Mouse (Mus musculus): Measurements from ENCODE around the gene Wsb2.
"Not testable (repeated sequence)": the region's sequence is repeated elsewhere in the genome, so short reads cannot be mapped to it uniquely, and the experiment has no call there.

The Wsb2 gene

GRCm38 (mm10) chr5:117357478-117358247 lies 559 bp downstream of the Wsb2 start:
- DNase-seq: peak; percentile 68

GRCm38 (mm10) chr5:117358248-117358630 lies 1.1 kb downstream of the Wsb2 start:
- DNase-seq: no peak

DNA sequence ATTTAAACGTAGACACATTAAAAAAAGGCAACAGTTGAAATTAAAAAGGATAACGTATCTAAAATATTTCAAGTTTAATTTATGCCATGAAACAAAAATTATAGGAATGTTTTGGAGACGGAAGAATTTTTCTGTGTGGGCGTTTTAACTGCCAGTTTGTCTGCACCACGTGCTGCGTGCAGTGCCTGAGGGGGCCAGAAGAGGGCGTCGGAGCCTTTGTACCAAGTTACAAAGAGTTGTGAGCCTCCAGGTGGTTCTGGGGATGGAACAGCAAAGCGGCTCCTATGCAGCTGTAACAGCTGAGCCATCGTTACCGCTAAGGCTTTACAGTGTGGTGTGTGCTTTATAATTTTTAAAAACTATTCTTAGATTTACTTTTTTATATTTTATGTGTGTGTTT lies 1.6 kb downstream of the Wsb2 start:
- DNase-seq: peak; percentile 79

- peak; percentile 75 for DNase-seq
These were observed 2.6 kb downstream of the Wsb2 start for GRCm38 (mm10) chr5:117359497-117360227.

DNA sequence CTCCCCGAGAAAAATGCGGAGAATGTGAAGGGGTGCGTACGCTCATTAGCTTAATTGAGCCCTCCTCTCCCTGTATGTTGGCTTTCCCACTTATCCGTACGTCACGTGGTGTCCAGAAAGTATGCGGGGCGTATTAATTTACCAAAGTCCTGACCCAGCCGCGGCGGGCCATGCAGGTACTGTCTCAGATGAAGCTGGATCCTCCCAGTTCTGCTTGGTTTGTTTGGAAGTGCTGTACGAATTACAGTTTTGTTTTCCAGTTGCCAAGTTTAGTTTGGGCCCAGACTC lies 3.1 kb downstream of the Wsb2 start:
- DNase-seq: no peak

DNA sequence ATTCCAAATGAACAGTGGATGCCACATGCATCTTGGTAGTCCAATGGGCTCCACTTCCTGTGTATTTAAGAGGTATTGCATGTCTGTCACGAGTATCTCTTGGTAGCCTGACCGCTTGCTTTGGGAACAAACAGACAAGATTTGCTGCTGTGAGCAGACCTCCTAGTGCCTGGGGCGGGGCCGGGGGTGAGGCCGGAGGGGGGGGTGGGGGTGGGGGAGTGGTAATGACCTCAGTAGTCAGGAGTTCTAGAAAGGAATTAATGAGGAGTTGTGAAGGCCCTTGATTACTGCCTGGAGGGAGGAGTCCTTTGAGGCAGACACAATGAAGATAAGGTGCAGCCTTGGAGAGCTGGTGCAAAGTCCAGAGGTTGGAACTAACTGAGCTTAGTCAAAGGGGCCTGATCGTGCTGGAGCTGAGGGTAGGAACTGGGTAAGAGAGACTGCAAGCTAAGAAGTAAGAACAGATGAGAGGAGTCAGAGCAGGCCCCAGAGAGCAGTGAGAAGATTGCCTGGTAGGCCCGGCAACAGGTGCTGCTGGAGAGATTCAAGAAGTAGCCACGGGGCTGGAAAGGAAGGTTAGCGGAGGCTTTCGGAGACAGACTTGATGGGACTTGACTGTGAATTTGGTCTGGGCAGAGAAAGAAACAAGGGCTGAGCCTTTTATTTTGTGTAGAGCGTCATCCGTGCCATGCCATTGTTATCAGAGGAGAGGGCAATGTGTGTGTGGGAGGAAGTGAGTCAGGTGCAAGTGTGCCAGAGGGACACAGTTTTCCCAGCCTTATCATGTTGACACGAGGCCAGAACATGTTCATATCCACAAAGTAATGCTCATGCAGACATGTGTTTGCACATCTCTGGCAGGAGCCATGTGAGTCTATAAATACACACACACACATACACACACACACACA lies 3.8 kb downstream of the Wsb2 start:
- DNase-seq: peak; percentile 64

- no peak for DNase-seq
These were observed 4.5 kb downstream of the Wsb2 start for GRCm38 (mm10) chr5:117361590-117361989.

- DNase-seq: peak; percentile 59
These were observed 6.1 kb downstream of the Wsb2 start for GRCm38 (mm10) chr5:117363066-117363782.

GRCm38 (mm10) chr5:117364821-117365220 lies 7.7 kb downstream of the Wsb2 start:
- DNase-seq: no peak

- peak; percentile 54 for DNase-seq
These were observed 8.9 kb downstream of the Wsb2 start for GRCm38 (mm10) chr5:117365904-117366561.

GRCm38 (mm10) chr5:117367206-117367605 lies 10.1 kb downstream of the Wsb2 start:
- no peak for DNase-seq

GRCm38 (mm10) chr5:117370592-117370991 lies 13.5 kb downstream of the Wsb2 start:
- DNase-seq: peak; percentile 71

DNA sequence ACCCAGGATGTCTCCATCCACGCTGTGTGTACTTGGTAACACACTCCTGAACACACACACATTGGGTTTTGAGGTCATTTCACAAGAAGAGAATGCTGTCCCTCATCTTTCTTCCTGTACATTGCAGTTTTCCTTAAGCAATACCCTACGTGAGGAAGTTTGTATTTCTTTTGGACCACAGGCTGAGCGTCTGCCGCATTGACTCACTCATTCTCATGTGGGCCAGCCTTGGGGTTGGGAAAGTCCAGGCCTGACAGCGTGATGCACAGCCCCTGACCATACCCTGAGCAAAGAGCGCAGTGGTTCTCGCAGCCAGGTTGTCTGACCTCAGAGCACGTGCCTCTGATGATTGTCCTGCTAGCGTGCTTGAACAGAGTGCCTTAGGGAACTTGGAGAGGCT lies 16.3 kb downstream of the Wsb2 start:
- no peak for DNase-seq

DNA sequence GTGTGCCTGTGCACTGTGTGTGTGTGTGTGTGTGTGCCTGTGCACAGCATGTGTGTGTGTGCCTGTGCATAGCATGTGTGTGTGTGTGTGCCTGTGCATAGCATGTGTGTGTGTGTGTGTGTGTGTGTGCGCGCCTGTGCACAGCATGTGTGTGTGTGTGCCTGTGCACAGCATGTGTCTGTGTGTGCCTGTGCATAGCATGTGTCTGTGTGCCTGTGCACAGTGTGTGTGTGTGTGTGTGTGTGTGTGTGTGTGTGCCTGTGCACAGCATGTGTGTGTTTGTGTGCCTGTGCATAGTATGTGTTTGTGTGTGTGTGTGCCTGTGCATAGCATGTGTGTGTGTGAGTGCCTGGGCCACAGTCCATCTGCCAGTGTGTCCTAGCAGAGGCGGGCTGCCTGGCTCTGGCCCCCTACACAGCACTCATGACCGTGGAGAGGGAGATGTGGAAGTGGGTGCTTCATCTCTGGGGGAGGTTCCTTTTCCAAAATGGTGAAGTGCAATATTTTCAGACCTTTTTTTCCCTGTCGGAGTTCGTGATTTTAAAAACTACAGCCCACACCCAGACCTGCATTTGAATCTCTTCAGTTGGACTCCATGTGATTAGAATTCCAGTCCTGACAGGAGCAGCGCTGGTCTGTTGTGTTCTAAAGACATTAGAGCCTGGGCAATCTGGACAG lies 17.4 kb downstream of the Wsb2 start:
- no peak for DNase-seq

DNA sequence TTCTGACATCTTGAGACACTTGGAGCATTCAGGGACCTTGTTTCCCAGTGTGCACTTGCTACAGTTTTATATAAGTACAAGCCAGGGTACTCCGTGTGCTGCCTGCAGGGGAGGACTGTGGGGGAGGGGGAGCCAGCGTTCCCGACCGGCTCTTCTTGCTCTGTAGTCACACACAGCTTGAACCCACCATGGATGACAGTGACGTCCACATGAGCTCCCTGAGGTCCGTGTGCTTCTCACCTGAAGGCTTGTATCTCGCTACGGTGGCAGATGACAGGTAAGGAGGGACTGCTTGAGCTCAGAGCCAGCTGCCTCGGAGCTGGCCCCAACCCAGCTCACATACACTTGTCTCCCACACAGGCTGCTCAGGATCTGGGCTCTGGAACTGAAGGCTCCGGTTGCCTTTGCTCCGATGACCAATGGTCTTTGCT lies 19.2 kb downstream of the Wsb2 start:
- DNase-seq: no peak

GRCm38 (mm10) chr5:117377731-117378130 lies 20.6 kb downstream of the Wsb2 start:
- DNase-seq: not testable (repeated sequence)

DNA sequence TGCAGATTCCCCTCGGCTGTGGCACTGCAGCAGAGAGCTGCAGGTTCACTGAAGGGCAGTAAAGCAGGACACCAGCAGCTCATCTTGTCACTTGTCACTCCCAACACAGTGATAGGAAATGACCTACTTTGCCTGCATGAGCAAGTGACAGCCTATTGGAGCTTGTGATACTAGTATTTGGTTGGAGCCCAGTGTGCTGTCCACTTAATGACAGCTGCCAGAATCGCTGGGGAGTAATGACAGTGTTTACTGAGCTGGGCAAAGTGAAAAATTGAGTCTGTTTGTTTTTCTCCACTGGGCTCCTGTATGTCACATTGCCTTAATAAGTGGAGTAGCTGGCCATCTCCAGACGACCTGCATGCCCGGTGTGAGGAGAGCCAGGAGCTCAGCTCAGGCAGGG lies 23.1 kb downstream of the Wsb2 start:
- DNase-seq: no peak

GRCm38 (mm10) chr5:117381785-117382184 lies 24.7 kb downstream of the Wsb2 start:
- no peak for DNase-seq

GRCm38 (mm10) chr5:117383198-117383597 lies 26.1 kb downstream of the Wsb2 start:
- DNase-seq: no peak

DNA sequence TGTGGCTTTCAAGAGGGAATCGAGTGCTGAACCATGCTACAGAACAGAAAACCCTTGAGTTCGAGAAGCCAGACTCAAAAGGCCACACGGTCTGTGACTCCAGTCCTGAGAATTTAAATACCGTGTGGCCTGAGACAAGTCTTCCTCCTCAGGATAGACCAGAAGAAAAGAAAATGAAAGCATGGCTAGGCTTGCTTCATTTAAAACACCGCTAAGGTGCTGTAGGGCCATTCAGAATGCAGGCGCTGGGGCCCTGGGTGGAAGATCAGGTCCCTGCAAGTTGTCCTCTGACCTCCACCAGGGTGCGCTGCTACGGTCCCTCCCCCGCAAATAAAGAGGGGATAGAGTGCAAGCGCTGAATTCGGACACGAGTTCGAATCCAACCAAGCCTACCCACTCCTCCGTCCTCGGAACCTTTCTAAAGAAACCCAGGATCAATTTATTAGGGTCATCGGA lies 31.2 kb downstream of the Wsb2 start:
- peak; percentile 37 for DNase-seq

DNA sequence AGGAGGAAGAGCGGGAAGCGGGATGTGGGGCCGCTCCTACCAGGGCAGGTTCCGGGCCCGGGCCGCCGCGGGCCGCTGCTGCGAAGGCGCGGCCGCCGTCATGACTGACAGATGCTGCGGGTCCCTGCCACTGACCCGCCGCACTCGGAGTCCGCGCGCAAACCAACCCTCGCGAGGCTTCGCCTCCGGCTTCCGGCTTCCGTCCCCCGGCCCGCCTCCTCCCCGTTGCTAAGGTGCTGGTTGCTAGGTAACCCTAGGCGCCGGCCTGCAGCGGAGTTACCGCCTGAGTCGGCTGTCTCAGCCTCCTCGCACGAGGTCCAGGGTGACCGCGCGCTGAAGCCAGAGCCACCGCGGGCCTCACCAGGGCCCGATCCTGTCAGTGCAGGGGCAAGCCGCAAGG lies 31.8 kb downstream of the Wsb2 start, which contains the start of gene Rfc5:
TSS of gene Rfc5 (minus strand) at position 171 of the 400 bp plus-strand sequence.
- DNase-seq: peak; percentile 95
